Mouse (Mus musculus) layer of hippocampus, adult 9-10 months (tissue): ENCODE results near the gene Col9a3.

ENCODE experiments used
- DNase-seq: peaks from one replicate; pipeline ENCODE4 v3.0.0; 2022; ENCODE audit warnings: low spot score

Col9a3 gene

DNA sequence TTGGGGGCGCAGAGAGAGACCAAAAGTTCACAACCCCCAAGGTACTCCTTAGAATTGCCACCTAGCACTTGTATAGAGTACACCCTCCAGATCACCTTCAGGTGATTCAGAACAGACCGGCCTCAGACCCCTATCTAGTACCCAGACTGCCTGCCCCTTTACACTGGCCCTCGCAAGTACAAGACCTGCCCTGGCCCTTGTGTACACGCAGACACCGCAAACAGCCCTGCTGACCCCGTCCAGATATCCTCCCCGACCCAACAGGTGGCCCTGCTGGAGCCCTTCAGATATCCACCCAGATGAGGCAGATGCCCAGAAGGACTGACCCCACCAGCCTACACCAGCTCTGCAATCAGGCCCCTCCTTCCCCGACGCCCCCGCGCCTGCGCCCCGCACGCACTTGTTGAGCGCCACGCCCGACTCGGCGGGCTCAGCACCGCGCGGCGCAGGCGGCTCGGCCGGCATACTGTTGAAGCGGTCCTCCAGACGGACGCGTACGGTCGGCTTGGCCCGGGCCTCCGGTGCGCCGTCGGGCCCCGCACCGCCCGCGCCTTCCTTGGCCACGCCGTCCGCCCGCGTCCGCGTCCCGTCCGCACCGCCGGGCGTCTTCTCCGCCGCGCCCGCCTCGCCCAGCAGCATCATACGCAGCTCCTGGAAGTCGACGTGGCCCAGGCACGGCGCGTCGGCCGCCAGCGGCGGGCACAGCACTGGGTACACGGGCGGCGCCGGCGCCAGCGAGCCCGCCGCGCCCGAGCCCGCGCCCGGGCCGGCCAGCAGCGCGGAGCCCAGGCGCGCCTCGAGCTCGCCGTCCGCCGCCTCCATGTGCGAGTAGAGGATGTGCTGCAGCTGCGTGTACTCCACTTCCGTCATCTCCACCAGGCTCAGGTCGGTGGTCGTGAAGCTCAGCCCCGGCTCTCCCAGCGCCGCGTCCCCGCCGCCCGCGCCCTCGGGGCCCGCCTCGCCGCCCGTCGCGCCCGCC is 44.3 kb downstream of the Col9a3 start:
- no peak for DNase-seq

DNA sequence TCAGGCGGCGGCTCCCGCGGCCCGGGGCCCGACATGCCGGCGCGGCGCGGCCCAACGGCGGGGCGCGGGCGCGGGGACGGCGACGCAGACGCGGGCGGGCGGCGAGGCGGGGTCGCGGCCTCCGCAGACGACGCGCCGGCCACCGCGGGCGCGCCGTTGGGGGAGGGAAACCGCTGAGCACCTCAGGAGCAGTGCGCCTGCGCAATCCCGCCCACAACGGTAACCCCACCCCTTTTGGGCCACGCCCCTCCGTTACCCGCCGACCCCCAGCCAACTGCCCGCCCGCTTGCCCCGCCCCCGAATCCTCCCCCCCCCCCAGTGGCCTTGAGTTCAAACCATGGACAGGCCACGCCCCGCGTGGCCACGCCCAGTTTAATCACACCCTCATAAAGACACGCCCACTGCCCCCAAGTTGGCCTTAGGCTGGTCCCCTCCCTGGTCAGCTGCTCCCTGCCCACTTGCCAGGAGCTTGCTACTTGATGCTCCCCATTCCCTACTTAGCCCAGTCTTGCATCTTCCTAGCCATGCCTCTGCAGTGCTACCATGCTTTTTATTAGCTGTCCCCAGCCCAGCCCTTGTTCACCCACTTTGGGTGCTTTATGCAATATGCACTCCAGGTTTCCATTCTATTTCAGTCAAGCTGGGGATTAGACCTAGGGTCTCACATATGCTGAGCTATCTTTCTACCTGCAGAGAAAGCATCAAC is 45.1 kb downstream of the Col9a3 start, which contains the start of gene Tcfl5:
Gene Tcfl5 (minus strand): TSS at position 154 of the 706 bp plus-strand sequence.
- DNase-seq, result no peak

DNA sequence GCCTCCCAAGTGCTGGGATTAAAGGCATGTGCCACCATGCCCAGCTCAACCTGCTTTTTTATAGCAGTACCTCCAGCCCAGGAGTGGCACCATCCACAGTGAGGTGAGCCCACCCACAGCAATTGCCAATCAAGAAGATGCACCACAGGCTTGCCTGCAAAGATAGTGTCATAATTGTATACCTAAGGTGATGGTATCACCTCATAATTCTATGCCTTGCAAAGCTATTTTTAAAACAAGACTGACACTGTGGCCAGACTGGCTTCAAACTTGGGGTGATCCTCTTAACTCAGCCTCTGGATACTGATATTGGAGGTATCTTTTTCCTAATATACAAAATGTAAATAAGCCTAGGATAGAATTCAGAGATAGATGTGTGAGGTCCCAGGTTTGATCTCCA is 46.0 kb downstream of the Col9a3 start:
- no peak for DNase-seq

DNA sequence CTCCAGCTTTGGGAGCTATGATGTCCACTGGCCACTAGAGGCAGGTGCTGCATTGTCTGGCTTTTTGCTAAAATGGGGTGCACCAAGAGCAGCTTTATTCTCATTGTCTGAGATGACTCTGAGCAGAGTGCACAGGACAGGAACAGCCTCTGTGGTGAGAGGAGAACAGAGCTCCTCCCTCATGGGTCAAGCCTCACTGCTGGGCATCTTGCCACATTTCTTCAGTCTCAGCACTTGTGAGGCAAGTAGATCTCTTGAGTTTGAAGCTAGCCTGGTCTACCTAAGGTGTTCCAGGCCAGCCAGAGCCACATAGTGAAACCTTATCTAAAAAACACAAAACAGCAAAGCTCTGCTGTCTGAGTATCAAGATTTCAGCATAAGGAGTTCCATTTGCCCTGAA is 49.3 kb downstream of the Col9a3 start:
- DNase-seq, result no peak

DNA sequence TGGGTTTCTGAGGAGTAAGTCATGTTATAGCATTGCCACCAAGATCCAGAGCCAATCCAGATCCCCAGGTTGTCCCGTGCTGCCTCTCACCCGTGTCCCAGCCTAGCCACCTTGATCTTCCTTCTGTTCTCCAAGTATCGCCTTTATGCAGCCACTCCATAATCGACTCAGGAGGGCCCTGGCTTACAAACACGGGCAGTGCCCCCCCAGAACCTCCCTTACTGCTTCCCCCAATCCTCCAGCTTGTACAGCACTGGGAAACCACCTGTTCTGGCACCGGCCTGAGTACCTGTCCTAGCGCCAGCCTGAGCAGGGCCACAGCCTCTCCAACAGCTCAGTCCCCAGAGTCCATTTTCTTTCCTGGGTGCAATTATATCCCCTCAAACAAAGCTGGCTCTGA is 57.1 kb downstream of the Col9a3 start:
- DNase-seq, result no peak

DNA sequence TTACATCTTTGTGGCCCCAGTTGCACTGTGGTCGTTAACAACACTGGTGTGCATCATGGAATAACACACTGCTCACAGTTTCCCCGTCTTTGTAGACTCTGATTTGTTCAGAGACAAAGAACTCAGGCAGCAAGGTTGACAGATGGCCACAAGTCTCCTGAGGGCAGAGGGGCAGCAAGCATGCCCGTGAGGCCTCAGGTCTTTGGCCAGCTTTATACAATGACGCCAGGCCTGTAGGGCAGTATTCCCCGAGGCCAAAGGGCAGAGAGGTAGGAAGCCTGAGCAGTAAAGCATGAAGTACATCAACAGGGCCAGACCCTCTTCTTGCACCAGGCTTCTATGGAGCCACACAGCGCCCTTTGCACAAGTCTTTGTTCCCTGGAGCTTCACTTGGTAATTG is 57.6 kb downstream of the Col9a3 start:
- DNase-seq, result no peak

DNA sequence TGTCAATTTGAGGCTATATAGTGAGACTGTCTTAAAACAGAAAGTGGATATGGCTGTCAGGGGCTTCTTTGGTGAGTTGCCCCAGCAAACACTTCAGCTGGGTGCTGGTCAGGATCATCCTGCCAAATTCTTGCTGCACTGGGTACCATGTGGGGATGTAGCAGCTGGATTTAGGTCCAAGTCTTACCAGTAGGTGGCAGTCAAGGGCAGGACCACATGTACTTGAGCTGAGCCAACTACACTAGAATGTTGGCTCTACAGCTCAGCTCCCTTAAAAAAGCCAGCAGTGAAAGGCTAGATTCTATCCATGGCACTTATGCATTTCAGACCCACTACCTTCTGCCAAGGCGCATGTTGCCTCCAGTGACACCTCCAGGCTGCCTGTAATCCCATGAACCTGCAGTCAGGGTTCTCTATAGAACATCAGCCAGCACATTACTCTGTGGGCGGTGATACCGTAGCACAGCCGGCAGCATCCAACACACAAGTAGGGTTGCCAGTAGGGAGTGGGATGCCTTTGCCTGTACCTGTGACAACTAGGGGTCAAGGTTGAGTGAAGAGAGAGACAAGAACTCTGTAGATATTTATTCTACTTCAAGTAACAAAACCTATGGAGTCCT is 59.9 kb downstream of the Col9a3 start:
- DNase-seq, result peak; percentile 59

DNA sequence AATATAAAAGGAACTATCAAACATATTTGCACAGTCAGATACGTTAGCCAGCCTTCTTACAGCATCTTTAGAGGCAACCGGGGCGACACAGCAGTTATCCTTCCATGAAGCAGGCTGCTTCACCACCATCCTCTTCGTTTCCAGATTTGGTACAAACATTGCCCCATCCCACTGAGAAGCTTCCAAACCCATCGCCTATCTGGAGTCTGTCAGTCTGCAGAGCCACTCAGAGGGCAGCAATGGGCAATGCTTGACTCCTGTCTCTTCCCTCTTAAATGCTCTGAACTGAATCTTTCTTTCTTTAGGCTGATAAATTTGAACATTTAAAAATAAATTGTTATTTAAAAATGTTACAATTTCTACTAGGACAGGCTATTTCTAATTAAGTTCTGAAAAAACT is 60.8 kb downstream of the Col9a3 start:
- no peak for DNase-seq

DNA sequence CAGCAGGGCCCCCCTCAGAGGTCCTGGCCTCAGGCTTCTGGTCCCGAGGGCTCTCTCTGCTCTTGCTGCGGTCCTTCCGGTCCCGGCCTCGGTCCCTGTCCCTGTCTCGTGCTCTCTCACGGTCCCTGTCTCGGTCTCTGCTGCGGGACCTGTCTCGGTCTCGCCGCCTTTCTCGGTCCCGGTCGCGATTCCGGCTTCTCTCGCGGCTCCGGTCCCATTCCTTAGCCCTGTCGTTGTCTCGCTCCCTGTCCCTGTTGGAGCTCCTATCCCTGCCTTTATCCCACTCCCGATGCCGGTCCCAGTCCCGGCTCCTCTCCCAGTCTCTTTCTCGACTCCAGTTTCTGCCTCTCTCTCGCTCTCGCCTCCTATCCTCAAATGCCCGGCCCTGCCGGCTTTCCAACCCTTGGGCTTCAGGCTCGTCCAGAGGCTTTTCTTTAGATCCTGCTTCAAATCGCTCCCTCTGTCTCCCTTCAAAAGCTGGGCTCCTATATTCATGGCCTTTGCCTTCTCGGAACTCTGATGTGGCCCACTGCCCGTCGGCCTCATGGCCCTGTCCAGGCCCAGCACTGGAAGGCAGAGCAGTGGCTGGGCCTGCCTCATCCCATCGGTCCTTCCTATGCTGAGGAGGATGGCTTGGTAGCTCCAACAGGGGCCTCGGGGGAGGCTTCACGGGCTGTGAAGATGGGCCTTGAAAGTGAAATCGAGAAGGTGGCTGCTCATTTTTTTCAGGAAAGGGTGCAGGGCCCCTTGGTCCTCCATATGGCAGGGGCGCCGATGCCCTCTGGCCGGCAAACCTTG is 62.0 kb downstream of the Col9a3 start:
- DNase-seq, result no peak

DNA sequence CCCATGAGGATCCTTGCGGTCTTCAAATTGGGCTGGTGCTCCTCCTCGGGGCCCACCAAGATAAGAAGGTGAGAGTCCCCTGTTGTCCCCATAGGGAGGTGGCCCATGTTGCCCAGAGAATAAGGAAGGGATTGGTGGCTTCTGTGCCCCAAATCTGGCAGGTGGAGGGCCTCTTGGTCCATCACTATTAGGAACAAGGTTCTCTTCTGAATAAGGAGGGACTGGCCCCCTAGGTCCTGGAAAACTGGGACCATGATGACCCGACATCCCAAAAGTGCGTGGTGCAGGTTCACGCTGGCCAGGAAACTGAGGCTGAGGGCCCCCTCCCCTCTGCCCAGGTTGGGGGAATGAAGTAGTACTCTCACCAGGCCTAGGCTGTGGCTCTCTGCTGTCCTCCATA is 62.9 kb downstream of the Col9a3 start:
- no peak for DNase-seq

DNA sequence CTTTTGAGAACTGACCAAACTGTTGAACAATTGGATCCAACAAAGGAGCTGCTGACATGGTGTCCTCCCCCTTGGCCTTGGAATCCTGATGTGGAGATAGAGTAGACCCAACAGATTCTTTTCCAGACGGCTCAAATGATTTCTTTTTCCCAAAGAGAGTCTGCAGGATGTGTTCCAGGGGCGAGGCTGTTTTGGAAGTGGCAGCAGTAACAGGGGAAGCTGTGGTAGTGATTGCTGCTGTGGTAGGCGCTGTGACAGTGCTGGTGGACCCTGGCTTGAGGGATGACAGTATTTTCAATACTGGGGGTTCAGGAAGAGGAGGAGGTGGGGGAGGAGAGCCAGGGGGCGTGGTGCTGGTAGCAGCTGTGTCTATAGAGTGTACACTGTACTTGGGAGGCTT is 64.4 kb downstream of the Col9a3 start:
- DNase-seq, result no peak
